Mouse (Mus musculus) limb, embryonic 11.5 days (tissue): ENCODE measurements around the gene Tnc. TPM values are rescaled to one million over a fixed set of nuclear protein-coding genes. Genes with fewer than 3 reads are reported as not detected.

Experiments
- ATAC-seq: fragments of 200-750 bp; cut with Nextera tagmentation; 2 replicates; pipeline ENCODE4 v1.8.0; 2017; ENCODE audit warnings: low read depth; ENCODE audit not compliant: insufficient number of reproducible peaks, low FRiP score, low TSS enrichment
- DNase-seq: peaks from one replicate; pipeline ENCODE4 v3.0.0-alpha.2; 2015; ENCODE audit warnings: low spot score
- H3K27ac ChIP-seq: fragments of 300-500 bp; sonication (generic); replicated peaks from 2 replicates; pipeline ENCODE4 v1.5.1; 2014; ENCODE audit warnings: low read depth, mild to moderate bottlenecking, low read length
- H3K27me3 ChIP-seq: fragments of 300-500 bp; sonication (generic); 2 replicates; pipeline ENCODE4 v1.6.1; 2014; ENCODE audit warnings: mild to moderate bottlenecking, low read length, mixed read lengths; ENCODE audit not compliant: control insufficient read depth, insufficient read depth
- H3K36me3 ChIP-seq: fragments of 300-500 bp; sonication (generic); 2 replicates; pipeline ENCODE4 v1.6.1; 2014; ENCODE audit warnings: mild to moderate bottlenecking, low read length, moderate library complexity, mixed read lengths; ENCODE audit not compliant: control insufficient read depth, insufficient read depth
- H3K4me1 ChIP-seq: fragments of 300-500 bp; sonication (generic); 2 replicates; pipeline ENCODE4 v1.6.1; 2014; ENCODE audit warnings: low read length, mixed read lengths; ENCODE audit not compliant: control insufficient read depth, insufficient read depth
- H3K4me2 ChIP-seq: fragments of 300-500 bp; sonication (generic); 2 replicates; pipeline ENCODE4 v1.6.1; 2014; ENCODE audit warnings: low read depth, mild to moderate bottlenecking, moderate library complexity; ENCODE audit not compliant: severe bottlenecking
- H3K4me3 ChIP-seq: fragments of 300-500 bp; sonication (generic); 2 replicates; pipeline ENCODE4 v1.5.1; 2014; ENCODE audit warnings: low read depth, low read length
- H3K9ac ChIP-seq: fragments of 300-500 bp; sonication (generic); 2 replicates; pipeline ENCODE4 v1.6.1; 2014; ENCODE audit warnings: mild to moderate bottlenecking, low read length
- H3K9me3 ChIP-seq: fragments of 300-500 bp; sonication (generic); 2 replicates; pipeline ENCODE4 v1.6.1; 2016; ENCODE audit warnings: low read length; ENCODE audit not compliant: control insufficient read depth
- WGBS: fragments of 180-500 bp; shearing (Covaris S2); extraction: QIAGEN DNeasy Blood & Tissue Kit; methylation state at CpG from one replicate; pipeline ENCODE4 v1.1.7; 2014; 5-methylcytosine and 5-hydroxymethylcytosine counted together
- polyA plus RNA-seq: library from polyadenylated mRNA; unstranded; fragments of >200 nt; fragmentation: Nextera tagmentation; extraction: Ambion mirVana; gene quantifications from 2 replicates; pipeline ENCODE4 v1.2.1, GENCODE M21; 2014

Tnc gene
- polyA plus RNA-seq, 1 experiment from 2014 or later, result 10.8 TPM

DNA sequence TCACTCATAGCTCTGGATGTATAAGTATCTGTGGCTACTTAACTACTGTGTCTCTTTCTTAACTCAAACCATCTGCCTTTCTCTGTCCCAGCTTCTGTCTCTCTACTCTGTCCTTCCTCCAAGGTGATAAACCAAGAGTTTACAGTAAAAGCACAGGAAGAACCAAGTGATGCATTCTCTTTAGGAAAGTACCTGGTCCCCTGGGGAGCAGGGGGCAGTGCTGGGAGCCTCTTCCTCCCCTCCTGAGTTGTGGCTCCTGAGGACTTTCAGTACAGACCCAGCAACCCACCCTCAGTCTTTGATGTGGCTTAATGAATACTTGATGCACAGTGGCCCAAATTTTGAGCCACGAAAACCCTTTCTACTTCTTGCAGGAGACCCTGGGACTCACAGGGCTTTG is 118.6 kb downstream of the Tnc start:
- no peaks in the 10 kb centered on the region for H3K36me3 ChIP-seq
- H3K9me3 ChIP-seq, result no peaks in the 10 kb centered on the region
- DNase-seq (no peak), ATAC-seq (no peak)
- WGBS, result 60% methylated on average over 1 of the region's 1 CpGs
- no peaks in the 10 kb centered on the region for H3K4me1 ChIP-seq
- H3K27me3 ChIP-seq, result no peaks in the 10 kb centered on the region
- no peak overlapping the region for H3K4me2 ChIP-seq
- no peak overlapping the region for H3K4me3 ChIP-seq
- H3K27ac ChIP-seq, result no peak overlapping the region
- no peak overlapping the region for H3K9ac ChIP-seq

DNA sequence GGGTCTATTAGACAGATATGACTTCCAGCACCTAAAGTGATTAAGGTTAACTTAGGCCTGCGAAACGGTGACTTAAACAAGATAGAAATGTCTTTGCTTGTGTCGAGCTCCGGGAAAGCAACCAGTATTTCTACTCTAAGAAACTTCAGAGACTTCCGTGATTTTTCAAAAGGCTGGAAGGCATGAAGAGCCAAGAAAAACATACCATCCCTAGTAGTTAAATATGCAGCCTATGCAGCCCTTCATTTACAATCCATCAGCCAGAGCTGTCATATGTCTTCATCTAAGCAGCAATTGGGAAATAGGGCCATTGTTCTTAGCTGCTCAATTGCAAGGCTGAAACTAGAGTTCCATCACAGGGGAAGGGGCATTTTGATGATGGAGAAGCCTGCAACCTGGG is 129.6 kb downstream of the Tnc start:
- Histone ChIP-seq H3K9me3 (no peaks in the 10 kb centered on the region), H3K27me3 (no peaks in the 10 kb centered on the region), H3K9ac (no peak overlapping the region), H3K36me3 (no peaks in the 10 kb centered on the region), H3K4me3 (no peak overlapping the region), H3K27ac (no peak overlapping the region), H3K4me2 (no peak overlapping the region), H3K4me1 (no peaks in the 10 kb centered on the region)
- ATAC-seq (no peak), DNase-seq (no peak)
- WGBS, result 80% methylated on average over 5 of the region's 5 CpGs

DNA sequence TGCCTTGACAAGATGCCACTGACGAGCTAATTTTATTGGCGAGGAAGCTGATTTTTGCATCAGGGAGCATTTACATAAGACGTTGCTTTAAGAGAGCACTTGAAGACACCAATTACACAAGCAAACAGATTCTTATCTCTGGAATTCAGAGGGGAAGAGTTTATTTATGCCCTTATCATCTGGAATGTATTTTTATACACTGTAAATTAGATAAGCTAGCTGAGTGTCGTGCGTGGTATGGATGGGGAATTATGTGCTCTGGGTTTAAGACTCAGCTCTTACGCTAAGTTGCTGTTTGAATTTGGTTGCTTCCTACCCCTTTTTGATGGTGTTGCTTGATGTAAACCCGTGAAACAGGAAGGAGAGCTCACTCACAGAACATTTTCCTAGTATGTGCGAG is 130.1 kb downstream of the Tnc start:
- 77% methylated on average over 8 of the region's 8 CpGs for WGBS
- DNase-seq (no peak), ATAC-seq (no peak)
- Histone ChIP-seq H3K4me2 (no peak overlapping the region), H3K4me3 (no peak overlapping the region), H3K9ac (no peak overlapping the region), H3K9me3 (no peaks in the 10 kb centered on the region), H3K4me1 (no peaks in the 10 kb centered on the region), H3K36me3 (no peaks in the 10 kb centered on the region), H3K27ac (no peak overlapping the region), H3K27me3 (no peaks in the 10 kb centered on the region)

DNA sequence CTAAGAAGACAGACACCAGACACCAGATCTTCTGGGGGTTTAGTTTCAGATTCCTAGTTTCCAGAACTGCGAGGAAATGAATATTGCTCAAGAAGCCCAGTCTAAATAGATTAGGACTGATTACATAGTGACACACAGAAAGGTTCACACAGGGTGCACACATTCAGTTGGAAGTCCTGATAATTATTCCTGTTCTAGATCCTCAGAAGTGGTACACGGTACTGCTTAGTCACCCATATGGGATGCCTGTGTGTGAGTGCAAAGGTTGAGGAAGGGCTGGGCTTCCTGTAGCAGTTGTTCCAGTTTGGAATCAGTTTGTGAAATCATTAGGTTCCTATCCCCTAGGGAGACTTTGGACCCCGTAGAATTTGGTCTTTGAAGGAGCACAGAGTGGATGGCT is 130.5 kb downstream of the Tnc start:
- no peak overlapping the region for H3K27ac ChIP-seq
- ATAC-seq (no peak), DNase-seq (no peak)
- 84% methylated on average over 3 of the region's 3 CpGs for WGBS
- no peaks in the 10 kb centered on the region for H3K9me3 ChIP-seq
- H3K27me3 ChIP-seq, result no peaks in the 10 kb centered on the region
- H3K4me2 ChIP-seq, result no peak overlapping the region
- no peak overlapping the region for H3K9ac ChIP-seq
- no peaks in the 10 kb centered on the region for H3K4me1 ChIP-seq
- no peak overlapping the region for H3K4me3 ChIP-seq
- H3K36me3 ChIP-seq, result no peaks in the 10 kb centered on the region

Other genes starting within 250 kb of the Tnc start
- gene Tnfsf8, start 185.7 kb downstream of the Tnc start, polyA plus RNA-seq, result not detected in 2 replicates